Mouse (Mus musculus) liver, embryonic 12.5 days (tissue): Measurements from ENCODE around the gene Fcrl1. TPM values are rescaled to one million over a fixed set of nuclear protein-coding genes. Genes with fewer than 3 reads are reported as not detected.

Experiments used
- ATAC-seq: fragments of 200-750 bp; cut with Nextera tagmentation; 2 replicates; pipeline ENCODE4 v1.8.0; 2017; ENCODE audit warnings: moderate number of reproducible peaks, mild to moderate bottlenecking, moderate library complexity
- H3K27ac ChIP-seq: fragments of 300-500 bp; sonication (generic); 2 replicates; pipeline ENCODE4 v1.5.1; 2016; ENCODE audit warnings: mild to moderate bottlenecking
- H3K27me3 ChIP-seq: fragments of 300-500 bp; sonication (generic); replicated peaks from 2 replicates; pipeline ENCODE4 v1.6.1; 2016; ENCODE audit warnings: mild to moderate bottlenecking, moderate library complexity
- H3K36me3 ChIP-seq: fragments of 300-500 bp; sonication (generic); 2 replicates; pipeline ENCODE4 v1.6.1; 2016; ENCODE audit warnings: mild to moderate bottlenecking, moderate library complexity
- H3K4me1 ChIP-seq: fragments of 300-500 bp; sonication (generic); 2 replicates; pipeline ENCODE4 v1.6.1; 2016
- H3K4me2 ChIP-seq: fragments of 300-500 bp; sonication (generic); 2 replicates; pipeline ENCODE4 v1.6.1; 2016; ENCODE audit warnings: mild to moderate bottlenecking, moderate library complexity
- H3K4me3 ChIP-seq: fragments of 300-500 bp; sonication (generic); 2 replicates; pipeline ENCODE4 v1.5.1; 2016; ENCODE audit warnings: mild to moderate bottlenecking, moderate library complexity
- H3K9ac ChIP-seq: fragments of 300-500 bp; sonication (generic); 2 replicates; pipeline ENCODE4 v1.6.1; 2016; ENCODE audit warnings: mild to moderate bottlenecking, moderate library complexity
- H3K9me3 ChIP-seq: fragments of 300-500 bp; sonication (generic); replicated peaks from 2 replicates; pipeline ENCODE4 v1.6.1; 2016; ENCODE audit warnings: mild to moderate bottlenecking, moderate library complexity
- WGBS: fragments of 180-500 bp; shearing (Covaris S2); methylation state at CpG from one replicate; pipeline ENCODE4 v1.1.7; 2016; ENCODE audit not compliant: insufficient replicate concordance; 5-methylcytosine and 5-hydroxymethylcytosine counted together
- polyA plus RNA-seq: library from polyadenylated mRNA; unstranded; fragments of >200 nt; fragmentation: Nextera tagmentation; extraction: Ambion mirVana; gene quantifications from 2 replicates; pipeline ENCODE4 v1.2.1, GENCODE M21; 2016

Gene Fcrl1
- polyA plus RNA-seq, 1 experiment from 2014 or later: 0.79 TPM

GRCm38 (mm10) chr3:87422386-87422910, 46.3 kb downstream of the Fcrl1 start:
- no peak for ATAC-seq
- Histone ChIP-seq H3K4me1 (no peaks in the 10 kb centered on the region), H3K9me3 (no peaks in the 10 kb centered on the region), H3K27ac (no peak overlapping the region), H3K36me3 (no peaks in the 10 kb centered on the region), H3K9ac (no peak overlapping the region), H3K27me3 (no peaks in the 10 kb centered on the region), H3K4me3 (no peak overlapping the region), H3K4me2 (no peak overlapping the region)
- WGBS: 71% methylated on average over 4 of the region's 4 CpGs

DNA sequence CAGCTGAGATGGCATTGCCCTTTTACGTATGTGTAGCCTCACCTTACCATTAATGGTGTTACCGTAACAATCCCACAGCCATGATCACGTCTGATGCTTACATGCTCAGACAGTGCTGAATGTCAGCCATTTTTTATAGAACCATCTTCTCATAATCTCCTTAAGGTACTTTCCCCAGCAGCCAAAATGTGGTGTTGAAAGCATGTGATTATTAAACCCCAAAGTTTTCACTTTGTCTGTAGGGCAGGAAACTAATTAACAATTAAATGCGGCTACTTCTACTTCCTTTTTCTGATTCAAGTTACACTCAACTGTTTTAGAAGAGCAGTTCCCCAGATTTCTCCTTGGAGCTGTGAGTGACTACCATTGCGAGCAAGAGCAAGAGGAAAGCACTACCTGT, 59.3 kb downstream of the Fcrl1 start, which contains the start of gene Fcrl5:
Fcrl5 (plus strand) TSS at position 295 of the 400 bp plus-strand sequence.
- Histone ChIP-seq H3K4me1 (no peaks in the 10 kb centered on the region), H3K27me3 (no peaks in the 10 kb centered on the region), H3K36me3 (no peaks in the 10 kb centered on the region), H3K9me3 (no peaks in the 10 kb centered on the region), H3K27ac (no peak within 1 kb of the TSS), H3K4me2 (no peak within 1 kb of the TSS), H3K4me3 (no peak within 1 kb of the TSS), H3K9ac (no peak within 1 kb of the TSS)
- no peak for ATAC-seq
- WGBS: 70% methylated on average over 5 of the region's 5 CpGs

GRCm38 (mm10) chr3:87440586-87440985, 64.4 kb downstream of the Fcrl1 start:
- no peaks in the 10 kb centered on the region for H3K36me3 ChIP-seq
- H3K27me3 ChIP-seq: no peaks in the 10 kb centered on the region
- no peaks in the 10 kb centered on the region for H3K4me1 ChIP-seq
- H3K9ac ChIP-seq: no peak overlapping the region
- 64% methylated on average over 1 of the region's 1 CpGs for WGBS
- ATAC-seq: no peak
- no peak overlapping the region for H3K27ac ChIP-seq
- no peaks in the 10 kb centered on the region for H3K9me3 ChIP-seq
- no peak overlapping the region for H3K4me2 ChIP-seq
- H3K4me3 ChIP-seq: no peak overlapping the region

DNA sequence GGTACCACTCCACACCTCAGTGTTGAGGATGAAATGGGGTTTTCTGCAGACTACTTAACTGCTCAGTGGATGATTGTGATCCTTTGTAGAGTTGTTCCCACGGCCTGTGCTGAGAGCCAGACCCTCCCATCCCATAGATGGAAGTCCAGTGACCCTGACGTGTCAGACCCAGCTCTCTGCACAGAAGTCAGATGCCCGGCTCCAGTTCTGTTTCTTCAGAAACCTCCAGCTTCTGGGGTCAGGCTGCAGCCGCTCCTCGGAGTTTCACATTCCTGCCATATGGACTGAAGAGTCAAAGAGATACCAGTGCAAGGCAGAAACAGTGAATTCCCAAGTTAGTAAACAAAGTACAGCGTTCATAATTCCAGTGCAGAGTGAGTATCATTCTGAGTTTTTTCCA, 67.8 kb downstream of the Fcrl1 start:
- 52% methylated on average over 6 of the region's 6 CpGs for WGBS
- no peak overlapping the region for H3K27ac ChIP-seq
- ATAC-seq: no peak
- no peaks in the 10 kb centered on the region for H3K4me1 ChIP-seq
- no peaks in the 10 kb centered on the region for H3K9me3 ChIP-seq
- no peaks in the 10 kb centered on the region for H3K27me3 ChIP-seq
- no peak overlapping the region for H3K9ac ChIP-seq
- no peaks in the 10 kb centered on the region for H3K36me3 ChIP-seq
- H3K4me3 ChIP-seq: no peak overlapping the region
- H3K4me2 ChIP-seq: no peak overlapping the region

Other genes starting within 250 kb of the Fcrl1 start
- gene Kirrel, start 201.6 kb upstream of the Fcrl1 start, polyA plus RNA-seq: 2.4 and 2.7 TPM in 2 replicates
- 2.1 and 2.5 TPM in 2 replicates for gene Fcrls, start 112.6 kb upstream of the Fcrl1 start, polyA plus RNA-seq
- gene Cd5l, start 18.5 kb upstream of the Fcrl1 start, polyA plus RNA-seq: 9.3 and 9.6 TPM in 2 replicates
- not detected in 2 replicates for gene Fcrl5, start 59.4 kb downstream of the Fcrl1 start, polyA plus RNA-seq
- 5.2 and 5.6 TPM in 2 replicates for gene Etv3, start 149.0 kb downstream of the Fcrl1 start, polyA plus RNA-seq
- gene Arhgef11, start 241.2 kb downstream of the Fcrl1 start, polyA plus RNA-seq: 4.2 and 4.9 TPM in 2 replicates